Mouse (Mus musculus) intestine, postnatal 0 days (tissue): ENCODE measurements around the gene Tmem245. TPM values are rescaled to one million over a fixed set of nuclear protein-coding genes. Genes with fewer than 3 reads are reported as not detected.

Source experiments
- ATAC-seq: fragments of 200-750 bp; cut with Nextera tagmentation; 2 replicates; pipeline ENCODE4 v1.8.0; 2017; ENCODE audit warnings: mild to moderate bottlenecking, moderate TSS enrichment, moderate library complexity
- H3K27ac ChIP-seq: fragments of 300-500 bp; sonication (generic); 2 replicates; pipeline ENCODE4 v1.5.1; 2014; ENCODE audit warnings: mild to moderate bottlenecking, low read depth, low read length, moderate library complexity
- H3K27me3 ChIP-seq: fragments of 300-500 bp; sonication (generic); replicated peaks from 2 replicates; pipeline ENCODE4 v1.6.1; 2014; ENCODE audit warnings: low read length, mixed read lengths; ENCODE audit not compliant: control insufficient read depth, insufficient read depth
- H3K36me3 ChIP-seq: fragments of 300-500 bp; sonication (generic); 2 replicates; pipeline ENCODE4 v1.6.1; 2014; ENCODE audit warnings: mild to moderate bottlenecking, moderate library complexity; ENCODE audit not compliant: control insufficient read depth, insufficient read depth
- H3K4me1 ChIP-seq: fragments of 300-500 bp; sonication (generic); replicated peaks from 2 replicates; pipeline ENCODE4 v1.6.1; 2014; ENCODE audit warnings: antibody characterized with exemption, low read length, mixed read lengths; ENCODE audit not compliant: control insufficient read depth, insufficient read depth
- H3K4me2 ChIP-seq: fragments of 300-500 bp; sonication (generic); replicated peaks from 2 replicates; pipeline ENCODE4 v1.6.1; 2014; ENCODE audit warnings: low read depth, mild to moderate bottlenecking, moderate library complexity
- H3K4me3 ChIP-seq: fragments of 300-500 bp; sonication (generic); 2 replicates; pipeline ENCODE4 v1.5.1; 2014; ENCODE audit warnings: low read depth, low read length
- H3K9ac ChIP-seq: fragments of 300-500 bp; sonication (generic); 2 replicates; pipeline ENCODE4 v1.6.1; 2014; ENCODE audit warnings: mild to moderate bottlenecking, low read depth, low read length
- H3K9me3 ChIP-seq: fragments of 300-500 bp; sonication (generic); 2 replicates; pipeline ENCODE4 v1.6.1; 2016; ENCODE audit warnings: mixed run types; ENCODE audit not compliant: control insufficient read depth
- CTCF ChIP-seq: sonication (generic); IDR thresholded peaks from 2 replicates; pipeline ENCODE4 v1.5.1; 2016; ENCODE audit warnings: low read depth, mild to moderate bottlenecking, control low read depth, antibody characterized with exemption, moderate library complexity
- WGBS: fragments of 180-500 bp; shearing (Covaris S2); extraction: QIAGEN DNeasy Blood & Tissue Kit; methylation state at CpG from one replicate; pipeline ENCODE4 v1.1.7; 2014; 5-methylcytosine and 5-hydroxymethylcytosine counted together
- polyA plus RNA-seq: library from polyadenylated mRNA; unstranded; fragments of >200 nt; fragmentation: Nextera tagmentation; extraction: Ambion mirVana; gene quantifications from 2 replicates; pipeline ENCODE4 v1.2.1, GENCODE M21; 2015

The Tmem245 gene
- polyA plus RNA-seq, 1 experiment from 2014 or later = 3.3 TPM

DNA sequence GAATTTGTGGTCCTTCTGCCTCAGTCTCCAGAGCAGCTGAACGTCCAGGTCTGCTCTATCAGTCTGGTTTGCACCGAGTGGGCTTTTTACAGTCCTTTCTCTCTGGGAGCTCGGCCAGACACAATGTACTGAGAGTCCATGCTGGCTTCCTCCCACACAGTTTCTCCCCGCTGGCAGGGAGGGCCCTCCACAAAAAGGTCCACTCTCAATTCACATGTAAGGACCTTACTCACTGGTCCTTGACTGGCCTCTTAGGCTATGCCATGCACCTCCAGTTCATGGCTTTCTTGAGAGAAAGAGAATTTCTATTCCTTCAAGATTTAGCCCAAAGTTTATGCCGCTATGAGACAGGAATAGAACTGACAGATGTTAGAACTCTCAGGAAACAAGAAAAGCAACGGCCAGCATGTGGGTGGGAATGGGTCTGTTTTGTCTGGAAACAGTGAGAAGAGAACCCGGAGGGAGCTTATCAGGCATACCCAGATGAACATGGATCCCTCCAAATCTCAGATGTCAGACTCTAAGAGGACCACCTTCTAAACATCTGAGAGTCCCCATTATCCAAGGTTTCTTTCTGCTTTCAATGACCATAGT lies 18.4 kb upstream of the Tmem245 start:
- WGBS = 73% methylated on average over 7 of the region's 7 CpGs
- Histone ChIP-seq H3K4me1 (no peaks in the 10 kb centered on the region), H3K4me2 (no peak overlapping the region), H3K36me3 (no peaks in the 10 kb centered on the region), H3K27me3 (no peaks in the 10 kb centered on the region), H3K9ac (no peak overlapping the region), H3K4me3 (no peak overlapping the region), H3K9me3 (no peaks in the 10 kb centered on the region), H3K27ac (no peak overlapping the region)
- no peak for TF ChIP-seq CTCF
- no peak for ATAC-seq

GRCm38 (mm10) chr4:56963687-56964086 lies 16.4 kb upstream of the Tmem245 start:
- H3K27me3 ChIP-seq = no peaks in the 10 kb centered on the region
- H3K9me3 ChIP-seq = no peaks in the 10 kb centered on the region
- H3K36me3 ChIP-seq = no peaks in the 10 kb centered on the region
- no peak overlapping the region for H3K4me3 ChIP-seq
- no peak overlapping the region for H3K4me2 ChIP-seq
- no peak overlapping the region for H3K9ac ChIP-seq
- TF ChIP-seq CTCF = no peak
- no peaks in the 10 kb centered on the region for H3K4me1 ChIP-seq
- H3K27ac ChIP-seq = no peak overlapping the region
- ATAC-seq = no peak
- 86% methylated on average over 6 of the region's 6 CpGs for WGBS

GRCm38 (mm10) chr4:56961320-56961925 lies 14.2 kb upstream of the Tmem245 start:
- ATAC-seq = 0 out of 2 replicates have a peak, but pooled peaks have one; percentile 28
- Histone ChIP-seq H3K4me1 (no peaks in the 10 kb centered on the region), H3K4me3 (no peak overlapping the region), H3K27ac (no peak overlapping the region), H3K9ac (no peak overlapping the region), H3K36me3 (no peaks in the 10 kb centered on the region), H3K4me2 (no peak overlapping the region), H3K27me3 (no peaks in the 10 kb centered on the region), H3K9me3 (no peaks in the 10 kb centered on the region)
- no peak for TF ChIP-seq CTCF
- WGBS = 45% methylated on average over 12 of the region's 12 CpGs

GRCm38 (mm10) chr4:56957518-56957917 lies 10.3 kb upstream of the Tmem245 start:
- 38% methylated on average over 9 of the region's 9 CpGs for WGBS
- no peaks in the 10 kb centered on the region for H3K27me3 ChIP-seq

DNA sequence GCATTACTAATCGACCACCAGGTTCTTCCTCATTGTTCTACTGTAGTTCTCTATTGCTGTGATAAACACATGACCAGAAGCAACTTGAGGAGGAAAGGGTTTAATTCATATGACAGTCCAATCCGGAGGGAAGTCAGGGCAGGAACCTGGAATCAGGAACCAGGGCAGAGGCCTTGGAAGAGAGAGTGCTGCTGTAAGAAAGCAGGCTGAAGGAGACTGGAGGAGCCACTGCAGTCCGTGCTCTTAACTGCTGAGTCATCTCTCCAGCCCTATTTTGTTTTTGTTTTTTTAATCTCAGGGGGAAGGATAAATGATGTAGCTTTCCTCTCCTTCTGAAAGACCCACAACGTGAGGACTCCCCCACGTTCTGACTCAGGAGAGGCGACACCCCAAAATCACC lies 6.0 kb upstream of the Tmem245 start:
- Histone ChIP-seq H3K4me2 (no peak overlapping the region), H3K27me3 (no peaks in the 10 kb centered on the region), H3K9ac (no peak overlapping the region), H3K27ac (no peak overlapping the region; the same call in 1 of the 2 replicates), H3K9me3 (no peaks in the 10 kb centered on the region), H3K36me3 (no peaks in the 10 kb centered on the region), H3K4me1 (no peaks in the 10 kb centered on the region), H3K4me3 (no peak overlapping the region)
- WGBS = 52% methylated on average over 6 of the region's 6 CpGs
- ATAC-seq = peak; percentile 56
- TF ChIP-seq CTCF = no peak

More at GRCm38 (mm10) chr4:56957518-56957917, 10.3 kb upstream of the Tmem245 start:
- Histone ChIP-seq H3K4me1 (no peaks in the 10 kb centered on the region), H3K36me3 (no peaks in the 10 kb centered on the region), H3K4me3 (no peak overlapping the region), H3K9ac (no peak overlapping the region), H3K4me2 (no peak overlapping the region), H3K27ac (no peak overlapping the region), H3K9me3 (no peaks in the 10 kb centered on the region)
- no peak for TF ChIP-seq CTCF
- peak; percentile 51; the same call in 1 of the 2 replicates for ATAC-seq

- Histone ChIP-seq H3K4me1 (no peaks in the 10 kb centered on the region), H3K27ac (no peak overlapping the region), H3K4me3 (no peak overlapping the region), H3K27me3 (no peaks in the 10 kb centered on the region), H3K36me3 (no peaks in the 10 kb centered on the region), H3K9me3 (no peaks in the 10 kb centered on the region), H3K4me2 (no peak overlapping the region), H3K9ac (no peak overlapping the region)
- ATAC-seq = no peak
- no peak for TF ChIP-seq CTCF
- 96% methylated on average over 3 of the region's 3 CpGs for WGBS
These were observed 4.5 kb upstream of the Tmem245 start for GRCm38 (mm10) chr4:56951701-56952100.
